Mouse (Mus musculus) hindbrain, embryonic 11.5 days (tissue): Measurements from ENCODE around the gene Fam120c. TPM values are rescaled to one million over a fixed set of nuclear protein-coding genes. Genes with fewer than 3 reads are reported as not detected.

Experiments
- ATAC-seq: fragments of 200-750 bp; cut with Nextera tagmentation; 2 replicates; pipeline ENCODE4 v1.8.0; 2017; ENCODE audit warnings: mild to moderate bottlenecking, moderate TSS enrichment, moderate library complexity; ENCODE audit not compliant: low FRiP score
- DNase-seq: peaks from one replicate; pipeline ENCODE4 v3.0.0-alpha.2; 2015; ENCODE audit warnings: low spot score
- H3K27ac ChIP-seq: fragments of 300-500 bp; sonication (generic); 2 replicates; pipeline ENCODE4 v1.5.1; 2014; ENCODE audit warnings: mild to moderate bottlenecking, low read depth, low read length
- H3K27me3 ChIP-seq: fragments of 300-500 bp; sonication (generic); 2 replicates; pipeline ENCODE4 v1.6.1; 2014; ENCODE audit warnings: mild to moderate bottlenecking, low read length, moderate library complexity, mixed read lengths; ENCODE audit not compliant: control insufficient read depth, insufficient read depth
- H3K36me3 ChIP-seq: fragments of 300-500 bp; sonication (generic); 2 replicates; pipeline ENCODE4 v1.6.1; 2014; ENCODE audit warnings: mild to moderate bottlenecking, low read length, moderate library complexity, mixed read lengths; ENCODE audit not compliant: control insufficient read depth, insufficient read depth
- H3K4me1 ChIP-seq: fragments of 300-500 bp; sonication (generic); replicated peaks from 2 replicates; pipeline ENCODE4 v1.6.1; 2014; ENCODE audit warnings: low read length, mixed read lengths; ENCODE audit not compliant: control insufficient read depth, insufficient read depth
- H3K4me2 ChIP-seq: fragments of 300-500 bp; sonication (generic); replicated peaks from 2 replicates; pipeline ENCODE4 v1.6.1; 2014; ENCODE audit warnings: mild to moderate bottlenecking, low read depth, low read length
- H3K4me3 ChIP-seq: fragments of 300-500 bp; sonication (generic); 2 replicates; pipeline ENCODE4 v1.5.1; 2014; ENCODE audit warnings: low read depth, low read length
- H3K9ac ChIP-seq: fragments of 300-500 bp; sonication (generic); 2 replicates; pipeline ENCODE4 v1.6.1; 2014; ENCODE audit warnings: low read depth, low read length
- H3K9me3 ChIP-seq: fragments of 300-500 bp; sonication (generic); 2 replicates; pipeline ENCODE4 v1.6.1; 2016; ENCODE audit warnings: low read length; ENCODE audit not compliant: control insufficient read depth
- WGBS: fragments of 180-500 bp; shearing (Covaris S2); extraction: QIAGEN DNeasy Blood & Tissue Kit; methylation state at CpG from one replicate; pipeline ENCODE4 v1.1.7; 2014; 5-methylcytosine and 5-hydroxymethylcytosine counted together
- polyA plus RNA-seq: library from polyadenylated mRNA; unstranded; fragments of >200 nt; fragmentation: Nextera tagmentation; extraction: Ambion mirVana; gene quantifications from 2 replicates; pipeline ENCODE4 v1.2.1, GENCODE M21; 2014

Fam120c gene
- polyA plus RNA-seq, 1 experiment from 2014 or later, result 2.9 TPM

DNA sequence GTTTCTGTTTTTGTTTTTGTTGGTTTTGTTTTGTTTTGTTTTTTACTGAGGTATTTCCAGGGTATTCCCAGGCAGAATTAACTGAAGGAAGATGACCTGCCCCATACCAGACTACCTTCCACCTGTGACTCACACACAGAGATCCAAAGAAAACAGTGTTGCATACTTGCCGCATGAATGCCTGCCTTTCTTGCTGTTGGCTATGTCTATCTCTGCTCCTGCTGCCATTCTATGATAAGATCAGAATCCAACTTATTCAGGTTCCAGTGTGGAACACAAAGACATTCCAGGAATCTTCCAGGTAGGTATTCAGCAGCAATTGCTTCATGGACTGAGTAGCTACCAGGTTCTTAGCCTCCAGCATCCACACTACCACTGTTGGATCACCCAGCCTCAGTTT is 165.9 kb downstream of the Fam120c start:
- H3K9ac ChIP-seq, result no peak overlapping the region
- no peak overlapping the region for H3K4me3 ChIP-seq
- 91% methylated on average over 1 of the region's 1 CpGs for WGBS
- H3K27ac ChIP-seq, result no peak overlapping the region
- ATAC-seq (no peak), DNase-seq (no peak)
- H3K4me1 ChIP-seq, result no peaks in the 10 kb centered on the region
- H3K9me3 ChIP-seq, result no peaks in the 10 kb centered on the region
- H3K36me3 ChIP-seq, result no peaks in the 10 kb centered on the region
- no peak overlapping the region for H3K4me2 ChIP-seq
- H3K27me3 ChIP-seq, result no peaks in the 10 kb centered on the region

DNA sequence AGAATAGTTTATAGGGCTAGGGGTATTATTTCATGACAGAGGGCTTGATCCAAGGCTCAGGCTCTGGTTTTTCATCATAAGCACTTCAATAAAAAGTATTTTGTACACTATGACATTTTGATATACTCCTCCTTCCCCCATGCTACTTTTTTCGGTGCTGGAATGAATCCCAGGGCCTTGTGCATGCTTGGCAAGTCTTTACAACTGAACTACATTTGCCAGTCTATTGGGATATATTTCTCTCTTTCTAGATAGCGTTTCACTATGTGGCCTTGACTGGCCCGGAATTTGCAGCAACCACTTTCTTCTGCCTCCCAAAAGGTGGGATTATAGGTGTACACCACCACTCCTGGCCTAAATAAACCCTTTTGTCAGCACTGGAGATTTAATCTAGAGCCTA is 169.1 kb downstream of the Fam120c start:
- Histone ChIP-seq H3K27me3 (no peaks in the 10 kb centered on the region), H3K4me2 (no peak overlapping the region), H3K4me3 (no peak overlapping the region), H3K36me3 (no peaks in the 10 kb centered on the region), H3K9ac (no peak overlapping the region), H3K4me1 (no peaks in the 10 kb centered on the region), H3K9me3 (no peaks in the 10 kb centered on the region), H3K27ac (no peak overlapping the region)
- DNase-seq (no peak), ATAC-seq (no peak)
- WGBS, result 83% methylated on average over 3 of the region's 3 CpGs

DNA sequence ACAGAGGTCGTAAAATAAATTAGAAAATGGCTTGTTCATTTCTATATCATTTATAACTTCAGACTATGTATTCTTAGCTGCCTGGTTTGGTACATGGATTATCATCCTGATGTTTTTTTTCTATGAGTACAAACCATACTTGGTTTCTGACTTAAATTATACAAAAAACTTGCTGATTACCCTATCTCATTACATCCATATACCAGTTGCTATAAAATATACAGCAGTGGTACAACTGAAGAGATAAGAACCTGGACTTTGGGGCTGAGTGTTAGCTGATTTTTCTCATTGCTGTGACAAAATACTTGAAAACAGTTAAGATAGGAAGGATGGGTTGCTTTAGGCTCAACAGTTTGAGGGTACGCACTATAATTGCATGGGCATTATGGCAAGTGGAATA is 169.7 kb downstream of the Fam120c start:
- ATAC-seq, result no peak

DNA sequence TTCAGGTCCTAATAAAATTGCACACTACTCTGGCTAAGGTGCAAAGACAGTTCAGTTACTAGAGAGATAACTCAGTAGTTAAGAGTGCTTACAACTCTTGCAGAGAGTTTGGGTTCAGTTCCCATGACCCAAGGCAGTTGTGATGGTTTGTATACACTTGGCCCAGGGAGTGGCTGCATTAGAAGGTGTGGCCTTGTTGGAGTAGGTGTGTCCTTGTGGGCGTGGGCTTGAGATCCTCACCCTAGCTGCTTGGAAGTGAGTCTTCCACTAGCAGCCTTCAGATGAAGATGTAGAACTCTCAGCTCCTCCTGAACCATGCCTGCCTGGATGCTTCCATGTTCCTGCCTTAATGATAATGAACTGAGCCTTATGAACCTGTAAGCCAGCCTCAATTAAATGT is 174.2 kb downstream of the Fam120c start:
- DNase-seq (no peak), ATAC-seq (no peak)
- WGBS, result 29% methylated on average over 1 of the region's 1 CpGs
- Histone ChIP-seq H3K9ac (no peak overlapping the region), H3K4me3 (no peak overlapping the region), H3K4me2 (no peak overlapping the region), H3K27ac (no peak overlapping the region), H3K4me1 (no peaks in the 10 kb centered on the region), H3K27me3 (no peaks in the 10 kb centered on the region), H3K36me3 (no peaks in the 10 kb centered on the region), H3K9me3 (no peaks in the 10 kb centered on the region)

More for the DNA sequence above, 169.7 kb downstream of the Fam120c start:
- Histone ChIP-seq H3K9ac (no peak overlapping the region), H3K36me3 (no peaks in the 10 kb centered on the region), H3K4me2 (no peak overlapping the region), H3K27me3 (no peaks in the 10 kb centered on the region), H3K9me3 (no peaks in the 10 kb centered on the region), H3K4me3 (no peak overlapping the region), H3K4me1 (no peaks in the 10 kb centered on the region), H3K27ac (no peak overlapping the region)
- WGBS, result 91% methylated on average over 2 of the region's 2 CpGs
- DNase-seq, result no peak

GRCm38 (mm10) chrX:151520127-151520457 is 176.1 kb downstream of the Fam120c start:
- no peak; the same call in 1 of the 2 replicates for ATAC-seq
- 17% methylated on average over 17 of the region's 17 CpGs for WGBS
- no peaks in the 10 kb centered on the region for H3K27me3 ChIP-seq
- H3K9ac ChIP-seq, result peak overlapping the region; percentile 52; the same call in 1 of the 2 replicates
- no peaks in the 10 kb centered on the region for H3K4me1 ChIP-seq
- H3K9me3 ChIP-seq, result no peaks in the 10 kb centered on the region
- H3K4me3 ChIP-seq, result peak overlapping the region; percentile 31
- H3K36me3 ChIP-seq, result no peaks in the 10 kb centered on the region
- H3K27ac ChIP-seq, result peak overlapping the region; percentile 93
- H3K4me2 ChIP-seq, result peak overlapping the region; percentile 34
- no peak for DNase-seq

DNA sequence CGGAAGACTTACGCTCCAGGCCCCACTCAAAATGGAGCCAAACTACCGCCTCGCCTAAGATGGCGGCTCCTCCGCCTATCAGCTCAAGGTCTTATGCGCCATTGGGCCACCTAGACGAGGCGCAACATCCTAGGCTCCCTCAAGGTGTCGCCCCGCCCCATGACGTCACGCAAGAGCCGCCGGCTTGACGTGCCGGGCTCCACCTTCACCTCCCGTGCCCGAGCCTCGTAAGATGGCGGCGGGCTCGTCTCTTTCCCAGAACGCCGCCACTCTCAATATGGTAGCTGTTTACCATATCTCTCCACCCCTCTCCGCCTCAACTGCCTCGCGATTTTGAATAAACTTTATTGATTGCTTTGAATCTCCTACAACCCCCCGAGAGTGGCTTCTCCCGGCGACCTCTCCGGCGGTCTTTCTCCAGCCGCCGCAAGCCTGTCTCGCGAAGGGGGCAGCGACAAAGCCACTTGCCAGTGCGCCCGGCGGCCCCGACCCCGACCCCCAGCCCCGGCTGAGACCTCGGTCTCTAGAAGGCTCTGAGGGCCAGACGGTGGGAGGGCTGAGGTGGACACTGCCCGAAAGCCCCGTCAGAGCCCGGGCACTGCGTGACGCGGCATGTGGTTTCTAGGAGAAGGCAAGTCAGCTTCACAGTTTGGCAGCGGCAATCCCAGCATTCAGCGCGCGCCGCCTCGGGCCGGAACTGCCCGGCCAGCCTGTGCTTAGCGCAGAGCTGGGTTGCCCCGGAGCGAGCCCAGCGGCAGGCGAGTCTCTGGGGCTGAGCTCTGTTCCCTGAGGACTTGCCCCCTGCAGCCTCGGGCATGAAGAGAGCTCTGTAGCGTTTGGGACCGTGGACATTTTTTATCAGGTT is 176.7 kb downstream of the Fam120c start, which contains the start of gene Phf8:
Phf8 (plus strand) TSS at position 215 of the 865 bp plus-strand sequence.
- H3K9me3 ChIP-seq, result no peaks in the 10 kb centered on the region
- peak within 1 kb of the TSS; percentile 55 for H3K4me2 ChIP-seq
- peak; percentile 91 for DNase-seq
- 15% methylated on average over 61 of the region's 68 CpGs for WGBS
- H3K4me3 ChIP-seq, result peak within 1 kb of the TSS; percentile 51
- H3K9ac ChIP-seq, result peak within 1 kb of the TSS; percentile 71
- H3K36me3 ChIP-seq, result no peaks in the 10 kb centered on the region
- no peaks in the 10 kb centered on the region for H3K4me1 ChIP-seq
- peak within 1 kb of the TSS; percentile 93 for H3K27ac ChIP-seq
- ATAC-seq, result peak; percentile 97
- H3K27me3 ChIP-seq, result no peaks in the 10 kb centered on the region

Other genes starting within 250 kb of the Fam120c start
- gene Tsr2, start 247.6 kb upstream of the Fam120c start, polyA plus RNA-seq, result 39.1 and 43.1 TPM in 2 replicates
- 11.6 and 20.5 TPM in 2 replicates for gene Wnk3, start 146.1 kb upstream of the Fam120c start, polyA plus RNA-seq
- 30.5 and 31.9 TPM in 2 replicates for gene Phf8, start 176.5 kb downstream of the Fam120c start, polyA plus RNA-seq